Mouse (Mus musculus) B cell, adult 62 days (primary cell): ENCODE measurements around the gene Scn1a. TPM values are rescaled to one million over a fixed set of nuclear protein-coding genes. Genes with fewer than 3 reads are reported as not detected.

ENCODE experiments used
- total RNA-seq: library from RNA; stranded (reverse); gene quantifications from 4 replicates; pipeline ENCODE4 v1.2.4, GENCODE M21; 2023

Gene Scn1a
- total RNA-seq, result not detected in 4 replicates

GRCm38 (mm10) chr2:66440711-66441110, at the start of gene Scn1a:
Gene Scn1a, minus strand, starts transcription at chr2:66440840.

DNA sequence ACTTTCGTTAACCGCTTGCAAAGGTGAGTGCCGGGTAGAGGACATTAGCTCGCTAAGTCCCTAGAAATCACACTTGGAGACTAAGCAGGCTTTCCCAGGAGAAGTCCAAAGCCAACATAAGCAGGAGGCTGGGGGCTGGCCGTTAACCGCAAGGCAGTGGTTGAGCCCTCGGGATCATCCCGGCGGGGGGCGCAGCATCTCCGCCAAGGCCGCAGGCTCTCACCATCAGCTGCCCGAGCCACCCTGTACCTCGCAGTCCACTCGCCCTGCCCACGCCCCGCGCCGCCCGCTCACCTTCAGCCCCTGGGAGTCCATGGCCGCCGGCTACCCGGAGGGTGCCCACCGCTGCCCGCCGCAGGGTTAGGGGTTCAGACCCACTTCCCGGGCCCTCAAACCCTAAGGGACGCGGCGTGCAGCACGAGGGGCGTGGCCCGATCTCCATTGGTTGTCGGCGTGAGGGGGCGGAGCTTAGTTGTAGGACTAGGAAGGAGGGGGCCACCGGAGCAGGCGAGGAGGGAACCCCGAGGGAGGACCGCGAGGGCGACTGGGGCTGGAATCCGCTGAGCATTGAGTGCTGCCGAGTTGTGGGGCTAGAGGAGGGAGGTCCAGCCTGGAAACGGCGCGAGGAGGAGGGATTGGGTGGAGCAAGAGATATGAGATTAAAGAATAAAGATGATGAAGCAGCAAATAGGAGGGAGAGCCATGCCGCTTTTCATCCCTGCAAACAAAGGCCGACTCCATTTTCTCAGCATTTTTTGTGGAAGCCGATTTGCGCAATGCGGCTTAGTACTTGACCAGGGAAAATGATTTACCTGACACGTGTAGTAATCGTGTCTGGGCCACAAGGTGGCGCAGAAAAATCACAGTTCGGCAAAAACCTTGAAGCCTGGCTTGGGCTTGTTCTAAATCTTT, 184.2 kb downstream of the Scn1a start, which contains the start of gene Ttc21b:
TSS of gene Ttc21b (minus strand) at position 398 of the 912 bp plus-strand sequence.

Other genes with a start within 250 kb of the Scn1a start
- 3.6 to 4.1 TPM (median 4.1 TPM) in 4 replicates for gene Ttc21b, start 184.2 kb downstream of the Scn1a start, total RNA-seq
- not detected in 4 replicates for gene Scn9a, start 194.1 kb upstream of the Scn1a start, total RNA-seq